Mouse (Mus musculus) heart, embryonic 16.5 days (tissue): ENCODE results near the gene Elp5. TPM values are rescaled to one million over a fixed set of nuclear protein-coding genes. Genes with fewer than 3 reads are reported as not detected.
"Not testable (repeated sequence)": the region's sequence is repeated elsewhere in the genome, so short reads cannot be mapped to it uniquely, and the experiment has no call there.

ENCODE experiments used
- ATAC-seq: fragments of 200-750 bp; cut with Nextera tagmentation; replicated peaks from 2 replicates; pipeline ENCODE4 v1.8.0; 2017; ENCODE audit warnings: moderate number of reproducible peaks; ENCODE audit not compliant: insufficient read depth, low FRiP score; ENCODE audit errors: extremely low read depth
- H3K27ac ChIP-seq: fragments of 300-500 bp; sonication (generic); 2 replicates; pipeline ENCODE4 v1.5.1; 2014; ENCODE audit warnings: mild to moderate bottlenecking, low read length, control low read depth, moderate library complexity
- H3K27me3 ChIP-seq: fragments of 300-500 bp; sonication (generic); 2 replicates; pipeline ENCODE4 v1.6.1; 2014; ENCODE audit warnings: low read length, mixed read lengths; ENCODE audit not compliant: control insufficient read depth, insufficient read depth
- H3K36me3 ChIP-seq: fragments of 300-500 bp; sonication (generic); 2 replicates; pipeline ENCODE4 v1.6.1; 2014; ENCODE audit not compliant: control insufficient read depth, insufficient read depth
- H3K4me1 ChIP-seq: fragments of 300-500 bp; sonication (generic); 2 replicates; pipeline ENCODE4 v1.6.1; 2014; ENCODE audit warnings: low read length, mixed read lengths; ENCODE audit not compliant: control insufficient read depth, insufficient read depth
- H3K4me2 ChIP-seq: fragments of 300-500 bp; sonication (generic); 2 replicates; pipeline ENCODE4 v1.6.1; 2014; ENCODE audit warnings: low read depth, mild to moderate bottlenecking, control low read depth, low read length
- H3K4me3 ChIP-seq: fragments of 300-500 bp; sonication (generic); 2 replicates; pipeline ENCODE4 v1.5.1; 2014; ENCODE audit warnings: mild to moderate bottlenecking, control low read depth, low read length
- H3K9ac ChIP-seq: fragments of 300-500 bp; sonication (generic); 2 replicates; pipeline ENCODE4 v1.6.1; 2014; ENCODE audit warnings: low read length, control low read depth
- H3K9me3 ChIP-seq: fragments of 300-500 bp; sonication (generic); replicated peaks from 2 replicates; pipeline ENCODE4 v1.6.1; 2016; ENCODE audit warnings: low read length; ENCODE audit not compliant: control insufficient read depth
- WGBS: fragments of 180-500 bp; shearing (Covaris S2); extraction: QIAGEN DNeasy Blood & Tissue Kit; methylation state at CpG from one replicate; pipeline ENCODE4 v1.1.7; 2014; 5-methylcytosine and 5-hydroxymethylcytosine counted together
- polyA plus RNA-seq: library from polyadenylated mRNA; unstranded; fragments of >200 nt; fragmentation: Nextera tagmentation; extraction: Ambion mirVana; gene quantifications from 2 replicates; pipeline ENCODE4 v1.2.1, GENCODE M21; 2015

The Elp5 gene
- polyA plus RNA-seq, 1 experiment from 2014 or later: 111 TPM

- peaks cover 33% of the 10 kb centered on the region for H3K27me3 ChIP-seq
- no peaks in the 10 kb centered on the region for H3K9me3 ChIP-seq
- ATAC-seq: no peak
- H3K4me2 ChIP-seq: no peak overlapping the region
- H3K36me3 ChIP-seq: no peaks in the 10 kb centered on the region
- H3K4me1 ChIP-seq: peaks cover 4% of the 10 kb centered on the region; the same call in 1 of the 2 replicates
- WGBS: 35% methylated on average over 5 of the region's 5 CpGs
- H3K9ac ChIP-seq: no peak overlapping the region
- H3K27ac ChIP-seq: no peak overlapping the region
- no peak overlapping the region for H3K4me3 ChIP-seq
Observed at GRCm38 (mm10) chr11:69960616-69961015, 21.7 kb downstream of the Elp5 start.

DNA sequence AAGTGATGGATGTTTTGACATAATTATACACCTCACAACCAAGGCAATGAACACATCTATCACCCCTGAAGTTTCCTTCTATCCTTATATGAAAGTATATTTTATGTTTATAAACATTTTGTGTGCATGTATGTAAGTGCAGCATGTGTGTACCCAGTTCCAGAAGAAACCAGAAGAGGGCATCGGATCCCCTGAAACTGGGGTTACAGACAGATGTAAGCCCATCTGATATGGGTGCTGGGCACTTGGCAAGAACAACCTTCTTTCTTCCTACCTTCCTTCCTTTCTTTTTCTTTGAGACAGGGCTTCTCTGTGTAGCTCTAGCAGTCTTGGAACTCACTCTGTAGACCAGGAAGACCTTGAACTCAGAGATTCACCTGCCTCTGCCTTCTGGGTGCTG lies 26.1 kb downstream of the Elp5 start:
- Histone ChIP-seq H3K36me3 (no peaks in the 10 kb centered on the region), H3K4me3 (no peak overlapping the region), H3K9me3 (no peaks in the 10 kb centered on the region), H3K27me3 (peaks cover 2% of the 10 kb centered on the region; the same call in 1 of the 2 replicates), H3K9ac (no peak overlapping the region), H3K27ac (no peak overlapping the region), H3K4me1 (peaks cover 5% of the 10 kb centered on the region; the same call in 1 of the 2 replicates), H3K4me2 (no peak overlapping the region)
- ATAC-seq: no peak
- 66% methylated on average over 1 of the region's 1 CpGs for WGBS

- not testable (repeated sequence) for H3K9me3 ChIP-seq, H3K4me3 ChIP-seq, H3K9ac ChIP-seq, H3K4me1 ChIP-seq, H3K36me3 ChIP-seq, ATAC-seq, H3K27me3 ChIP-seq, H3K4me2 ChIP-seq, H3K27ac ChIP-seq
- 76% methylated on average over 4 of the region's 4 CpGs for WGBS
Observed at GRCm38 (mm10) chr11:69955618-69956017, 26.7 kb downstream of the Elp5 start.

GRCm38 (mm10) chr11:69953267-69953915 lies 28.9 kb downstream of the Elp5 start:
- peaks cover 9% of the 10 kb centered on the region for H3K4me1 ChIP-seq
- no peak overlapping the region for H3K27ac ChIP-seq
- no peak for ATAC-seq
- H3K27me3 ChIP-seq: no peaks in the 10 kb centered on the region
- H3K36me3 ChIP-seq: no peaks in the 10 kb centered on the region
- no peaks in the 10 kb centered on the region for H3K9me3 ChIP-seq
- 26% methylated on average over 11 of the region's 11 CpGs for WGBS
- 0 out of 2 replicates have a peak overlapping the region, but pooled peaks have one; percentile 20 for H3K9ac ChIP-seq
- no peak overlapping the region for H3K4me3 ChIP-seq
- no peak overlapping the region; the same call in 1 of the 2 replicates for H3K4me2 ChIP-seq

DNA sequence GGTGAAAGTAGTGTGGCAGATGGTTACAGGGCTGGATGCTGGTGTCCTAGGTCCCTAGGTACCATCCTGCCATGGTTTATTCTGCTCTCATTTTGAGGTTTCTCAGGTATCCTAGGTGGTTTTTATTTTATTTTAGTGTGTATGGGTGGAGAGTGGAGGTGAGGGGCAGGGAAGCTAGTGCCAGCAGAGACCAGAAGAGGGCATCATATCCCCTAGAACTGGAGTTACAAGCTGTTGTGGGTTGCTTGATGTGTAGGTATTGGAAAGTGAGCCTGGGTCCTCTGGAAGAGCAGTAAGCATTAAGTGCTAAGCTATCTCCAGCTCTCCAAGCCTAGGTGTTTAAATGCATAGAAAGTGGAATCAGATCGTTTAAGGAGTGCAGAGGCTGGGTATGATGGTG lies 30.0 kb downstream of the Elp5 start:
- ATAC-seq: no peak
- Histone ChIP-seq H3K36me3 (no peaks in the 10 kb centered on the region), H3K9me3 (no peaks in the 10 kb centered on the region), H3K9ac (no peak overlapping the region), H3K4me3 (no peak overlapping the region), H3K27me3 (no peaks in the 10 kb centered on the region), H3K4me1 (peaks cover 9% of the 10 kb centered on the region), H3K27ac (no peak overlapping the region), H3K4me2 (no peak overlapping the region)
- 58% methylated on average over 1 of the region's 1 CpGs for WGBS

- peaks cover 14% of the 10 kb centered on the region for H3K4me1 ChIP-seq
- no peak for ATAC-seq
- H3K27me3 ChIP-seq: no peaks in the 10 kb centered on the region
- 37% methylated on average over 4 of the region's 4 CpGs for WGBS
- no peak overlapping the region for H3K27ac ChIP-seq
- no peaks in the 10 kb centered on the region for H3K9me3 ChIP-seq
- H3K4me3 ChIP-seq: no peak overlapping the region
- no peak overlapping the region for H3K4me2 ChIP-seq
- no peaks in the 10 kb centered on the region for H3K36me3 ChIP-seq
- H3K9ac ChIP-seq: no peak overlapping the region
Observed at GRCm38 (mm10) chr11:69950807-69951459, 31.4 kb downstream of the Elp5 start.

GRCm38 (mm10) chr11:69948763-69949150 lies 33.6 kb downstream of the Elp5 start:
- WGBS: 0% methylated on average over 14 of the region's 14 CpGs

DNA sequence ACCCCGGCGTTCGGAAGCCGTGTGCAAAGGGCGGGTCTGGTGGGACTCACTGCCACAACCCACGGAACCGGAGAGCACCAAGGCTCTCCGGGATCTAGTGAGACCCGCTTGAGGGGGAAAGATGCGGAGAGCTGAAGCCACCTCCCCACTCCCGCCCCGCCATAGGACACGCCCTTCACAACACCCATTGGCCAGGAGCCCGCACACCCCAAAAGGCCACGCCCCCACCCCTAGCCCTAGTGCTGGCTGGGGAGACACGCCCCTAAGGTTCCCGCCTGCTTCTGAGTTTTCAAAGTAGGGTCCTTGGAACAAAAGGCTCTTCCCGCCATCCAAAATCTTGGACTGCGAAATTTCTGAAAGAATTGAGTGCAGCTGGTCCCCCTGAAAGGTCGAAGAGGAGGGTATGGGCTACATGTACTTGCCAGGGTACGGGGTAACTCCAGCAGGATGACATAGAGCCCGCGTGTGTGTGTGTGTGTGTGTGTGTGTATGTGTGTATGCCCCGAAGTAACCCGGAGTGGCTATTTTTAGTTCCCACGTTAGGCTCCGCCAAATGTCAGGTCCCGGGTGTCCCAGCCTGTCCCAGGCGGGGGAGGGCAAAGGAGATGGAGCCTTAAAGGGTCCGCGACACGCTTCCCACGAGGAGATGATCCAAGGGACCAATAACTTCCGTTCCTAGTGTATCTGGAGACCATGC lies 34.1 kb downstream of the Elp5 start, which contains the start of gene Slc2a4:
Gene Slc2a4, minus strand, starts transcription at position 123 of the 697 bp plus-strand sequence.
- H3K9ac ChIP-seq: peak within 1 kb of the TSS; percentile 70
- no peaks in the 10 kb centered on the region for H3K27me3 ChIP-seq
- peak within 1 kb of the TSS; percentile 62 for H3K4me3 ChIP-seq
- under 1% methylated on average over 34 of the region's 34 CpGs for WGBS
- ATAC-seq: peak; percentile 94
- peak within 1 kb of the TSS; percentile 66 for H3K4me2 ChIP-seq
- H3K4me1 ChIP-seq: peaks cover 9% of the 10 kb centered on the region
- H3K9me3 ChIP-seq: no peaks in the 10 kb centered on the region
- peak within 1 kb of the TSS; percentile 97 for H3K27ac ChIP-seq
- H3K36me3 ChIP-seq: peaks cover 18% of the 10 kb centered on the region

More at GRCm38 (mm10) chr11:69948763-69949150, 33.6 kb downstream of the Elp5 start:
- peak; percentile 35 for ATAC-seq
- Histone ChIP-seq H3K27me3 (no peaks in the 10 kb centered on the region), H3K9ac (peak overlapping the region; percentile 67), H3K27ac (peak overlapping the region; percentile 97), H3K9me3 (no peaks in the 10 kb centered on the region), H3K36me3 (peaks cover 16% of the 10 kb centered on the region), H3K4me3 (peak overlapping the region; percentile 62), H3K4me2 (peak overlapping the region; percentile 66), H3K4me1 (peaks cover 14% of the 10 kb centered on the region)
